Mouse (Mus musculus): ENCODE measurements around the gene Prr23a2.

DNA sequence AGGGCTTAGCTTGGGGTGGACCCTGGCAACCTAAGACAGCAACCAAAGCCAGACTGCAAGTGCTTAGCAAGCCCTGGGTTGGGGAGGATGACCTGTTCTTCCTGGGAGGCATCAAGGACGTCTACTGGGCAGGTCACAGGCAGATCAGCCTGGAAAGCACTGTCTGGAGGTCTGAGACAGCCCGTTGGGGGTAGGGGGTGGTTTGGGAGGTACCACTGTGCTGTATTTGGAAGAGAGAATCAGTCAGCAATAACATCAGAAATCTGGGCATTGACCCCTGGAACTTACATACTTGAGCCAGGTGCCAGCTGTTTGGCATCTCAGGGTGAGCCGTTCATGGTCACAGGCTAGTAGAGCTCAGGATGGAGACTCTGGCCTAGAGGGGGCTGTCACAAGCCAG lies 40.2 kb upstream of the Prr23a2 start:
- TF ChIP-seq CTCF (IDR thresholded peaks at IDR 0.05; ENCODE audit: control insufficient read depth, insufficient read depth, insufficient replicate concordance, low read depth, low read length) (no peak), POLR2A (IDR thresholded peaks at IDR 0.05; ENCODE audit: control insufficient read depth, low read depth, low read length) (no peak)
